Mouse (Mus musculus): ENCODE data around the gene Olfr1177-ps. TPM values are rescaled to one million over a fixed set of nuclear protein-coding genes. Genes with fewer than 3 reads are reported as not detected.

Gene Olfr1177-ps
- not detected for total RNA-seq (2021)
- long read RNA-seq, experiment 1 = 0 reads
- long read RNA-seq, experiment 2 = 0 reads

DNA sequence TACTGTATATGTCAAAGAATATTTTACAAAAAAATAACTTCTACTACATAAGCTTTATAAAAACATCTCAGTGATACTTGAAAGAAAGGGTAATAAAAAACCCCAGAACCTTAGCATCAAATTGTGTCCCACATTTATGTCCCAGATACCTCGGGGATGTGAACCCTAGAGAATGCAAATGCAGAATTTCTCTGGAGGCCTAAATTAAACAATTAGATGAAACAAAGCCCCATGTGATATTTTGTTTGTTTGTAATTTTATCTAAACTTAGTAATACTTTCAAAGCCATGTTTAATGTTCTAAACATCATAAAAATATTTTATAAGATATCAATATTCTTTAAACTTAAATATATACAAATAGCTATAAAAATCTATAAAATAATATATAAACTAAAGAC is at the start of gene Olfr1177-ps:
Olfr1177-ps (minus strand) TSS at position 101 of the 400 bp plus-strand sequence.
- DNase-seq (ENCODE audit: low spot score in 2 of 2) = no peak

DNA sequence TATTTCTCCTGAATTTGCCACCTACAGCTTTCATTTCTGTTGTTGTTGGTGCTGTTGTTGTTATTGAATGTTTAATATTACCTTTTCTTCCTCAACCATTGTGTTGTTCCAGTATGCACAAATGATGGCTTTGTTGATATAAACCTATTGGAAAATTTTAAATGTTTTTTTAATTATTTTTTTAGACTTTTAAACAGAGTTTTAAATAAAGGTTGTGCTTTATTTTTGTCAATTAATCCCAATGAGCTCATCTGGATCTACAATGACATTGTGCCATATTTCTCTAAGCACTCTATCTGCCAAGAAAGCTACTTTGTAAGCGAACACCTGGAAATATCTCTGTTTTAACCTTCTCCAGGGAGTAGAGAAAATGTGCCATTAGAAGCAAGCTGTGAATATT is 40.5 kb upstream of the Olfr1177-ps start, which contains the start of gene Olfr1178:
Olfr1178 (plus strand) TSS at position 301 of the 400 bp plus-strand sequence.
- no peak for DNase-seq (ENCODE audit: low spot score in 2 of 2)

DNA sequence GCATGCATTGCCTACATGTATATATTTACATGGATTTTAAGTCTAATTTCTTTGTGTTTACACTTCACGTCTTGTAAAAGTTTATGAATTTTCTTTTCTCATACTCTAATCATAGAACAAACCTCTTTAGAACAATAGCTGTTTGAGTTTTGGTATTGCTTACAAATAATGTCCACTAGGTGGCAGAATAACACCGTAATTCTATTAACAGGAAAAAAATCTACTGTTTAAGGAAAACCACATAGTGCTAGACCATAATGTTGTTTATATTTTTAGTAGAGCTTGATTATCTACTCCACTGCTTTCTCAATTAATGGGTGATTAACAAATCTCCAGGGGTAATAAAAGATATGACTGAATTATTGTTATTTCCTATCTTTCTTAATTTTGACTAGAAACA is 10.0 kb upstream of the Olfr1177-ps start:
- no peak for DNase-seq (ENCODE audit: low spot score in 2 of 2)

DNA sequence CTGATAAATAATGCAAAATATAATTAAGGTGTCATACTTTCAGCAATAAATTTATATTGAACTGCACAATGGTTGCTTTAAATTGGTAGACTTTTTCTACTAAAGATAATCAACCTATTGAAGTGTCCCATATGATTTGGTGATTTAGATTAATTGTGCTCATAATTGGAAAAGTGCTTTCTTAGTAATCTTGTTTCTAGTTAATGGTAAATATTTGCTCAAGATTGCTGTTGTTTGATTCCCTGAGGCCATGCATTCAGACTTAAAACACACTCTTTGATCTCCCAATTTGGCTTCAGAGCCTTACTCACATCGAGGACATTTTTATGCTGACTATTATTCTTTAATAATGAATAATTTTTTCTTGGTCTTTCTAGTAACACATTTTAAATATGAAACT is 9.9 kb downstream of the Olfr1177-ps start, which contains the start of gene Olfr1176:
Olfr1176 (plus strand) TSS at position 301 of the 400 bp plus-strand sequence.
- DNase-seq (ENCODE audit: low spot score in 2 of 2) = no peak

DNA sequence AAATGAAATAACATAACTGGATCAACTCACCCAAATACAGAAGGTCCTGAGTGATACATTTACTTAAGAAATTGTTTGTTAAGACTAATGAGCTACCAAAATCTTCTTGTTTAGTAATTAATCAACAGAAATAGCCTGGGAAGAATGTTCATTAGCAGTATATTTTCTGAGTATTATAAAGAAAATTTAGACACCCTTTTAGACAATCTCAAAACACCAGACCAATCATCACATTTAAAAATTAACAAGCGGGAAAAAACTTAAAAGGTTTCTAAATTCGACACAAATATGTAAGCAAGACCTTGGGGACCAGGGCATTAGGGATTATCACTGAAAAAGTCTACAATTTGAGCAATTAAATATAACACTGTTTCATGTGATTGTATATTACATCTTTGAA is 19.2 kb downstream of the Olfr1177-ps start, which contains the start of gene Olfr1175-ps:
Olfr1175-ps (minus strand) TSS at position 101 of the 400 bp plus-strand sequence.
- DNase-seq (ENCODE audit: low spot score in 2 of 2) = no peak

DNA sequence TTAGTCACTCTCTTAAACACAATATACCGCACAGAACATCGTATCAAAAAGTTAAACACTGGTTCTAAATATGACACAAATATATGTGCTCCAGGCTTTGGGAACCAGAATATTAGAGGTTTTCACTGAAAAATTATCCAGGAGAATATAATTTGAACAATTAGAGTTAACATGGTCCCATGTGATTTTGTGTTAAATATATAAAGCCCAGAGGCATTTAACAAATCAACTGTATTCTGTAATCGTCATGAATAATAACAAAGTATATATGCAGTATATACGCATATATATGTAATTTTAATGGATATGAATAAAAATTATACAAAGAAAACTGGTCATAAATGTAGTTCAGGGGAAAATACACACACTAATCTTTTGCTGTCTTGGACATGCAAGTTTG is 31.3 kb downstream of the Olfr1177-ps start, which contains the start of gene Olfr1174-ps:
Olfr1174-ps (minus strand) TSS at position 101 of the 400 bp plus-strand sequence.
- no peak for DNase-seq (ENCODE audit: low spot score in 2 of 2)

Other genes starting within 250 kb of the Olfr1177-ps start
- not detected for gene Olfr1166, start 218.2 kb downstream of the Olfr1177-ps start, total RNA-seq (2021)
- not detected for gene Olfr1167, start 191.3 kb downstream of the Olfr1177-ps start, total RNA-seq (2021)
- gene Olfr1168, start 164.6 kb downstream of the Olfr1177-ps start, total RNA-seq (2021) = not detected
- not detected for gene Olfr1170, start 118.2 kb downstream of the Olfr1177-ps start, total RNA-seq (2021)
- not detected for gene Olfr1173, start 66.6 kb downstream of the Olfr1177-ps start, total RNA-seq (2021)
- not detected for gene Olfr1174-ps, start 31.4 kb downstream of the Olfr1177-ps start, total RNA-seq (2021)
- gene Olfr1175-ps, start 19.3 kb downstream of the Olfr1177-ps start, total RNA-seq (2021) = not detected
- gene Olfr1176, start 9.8 kb downstream of the Olfr1177-ps start, total RNA-seq (2021) = not detected
- not detected for gene Olfr1178, start 40.6 kb upstream of the Olfr1177-ps start, total RNA-seq (2021)
- not detected for gene Olfr1179, start 60.0 kb upstream of the Olfr1177-ps start, total RNA-seq (2021)
- not detected for gene Olfr1180, start 72.7 kb upstream of the Olfr1177-ps start, total RNA-seq (2021)
- gene Olfr1181, start 79.7 kb upstream of the Olfr1177-ps start, total RNA-seq (2021) = not detected
- not detected for gene Gm13757, start 102.6 kb upstream of the Olfr1177-ps start, total RNA-seq (2021)
- not detected for gene Olfr1183, start 108.4 kb upstream of the Olfr1177-ps start, total RNA-seq (2021)
- not detected for gene Olfr1184, start 137.1 kb upstream of the Olfr1177-ps start, total RNA-seq (2021)
- not detected for gene Olfr1185-ps1, start 146.8 kb upstream of the Olfr1177-ps start, total RNA-seq (2021)
- gene Olfr1186, start 172.1 kb upstream of the Olfr1177-ps start, total RNA-seq (2021) = not detected
- gene Olfr1188, start 210.4 kb upstream of the Olfr1177-ps start, total RNA-seq (2021) = not detected
- not detected for gene Olfr1189, start 240.0 kb upstream of the Olfr1177-ps start, total RNA-seq (2021)